Mouse (Mus musculus) kidney, embryonic 15.5 days (tissue): ENCODE measurements around the gene Crybb1. TPM values are rescaled to one million over a fixed set of nuclear protein-coding genes. Genes with fewer than 3 reads are reported as not detected.
A peak's percentile ranks its signal among the peaks of the same experiment; 100 is the strongest.

Experiments
- ATAC-seq: fragments of 200-750 bp; cut with Nextera tagmentation; replicated peaks from 2 replicates; pipeline ENCODE4 v1.8.0; 2017; ENCODE audit warnings: moderate TSS enrichment; ENCODE audit not compliant: low FRiP score
- H3K27ac ChIP-seq: fragments of 300-500 bp; sonication (generic); 2 replicates; pipeline ENCODE4 v1.5.1; 2015; ENCODE audit warnings: mild to moderate bottlenecking, inconsistent platforms
- H3K27me3 ChIP-seq: fragments of 300-500 bp; sonication (generic); 2 replicates; pipeline ENCODE4 v1.6.1; 2015; ENCODE audit warnings: inconsistent platforms
- H3K36me3 ChIP-seq: fragments of 300-500 bp; sonication (generic); 2 replicates; pipeline ENCODE4 v1.6.1; 2015; ENCODE audit warnings: inconsistent platforms
- H3K4me1 ChIP-seq: fragments of 300-500 bp; sonication (generic); 2 replicates; pipeline ENCODE4 v1.6.1; 2015; ENCODE audit warnings: inconsistent platforms
- H3K4me2 ChIP-seq: fragments of 300-500 bp; sonication (generic); 2 replicates; pipeline ENCODE4 v1.6.1; 2015; ENCODE audit warnings: moderate library complexity, mild to moderate bottlenecking, inconsistent platforms
- H3K4me3 ChIP-seq: fragments of 300-500 bp; sonication (generic); replicated peaks from 2 replicates; pipeline ENCODE4 v1.5.1; 2015; ENCODE audit warnings: mild to moderate bottlenecking, inconsistent platforms
- H3K9ac ChIP-seq: fragments of 300-500 bp; sonication (generic); 2 replicates; pipeline ENCODE4 v1.6.1; 2015; ENCODE audit warnings: mild to moderate bottlenecking, inconsistent platforms
- H3K9me3 ChIP-seq: fragments of 300-500 bp; sonication (generic); replicated peaks from 2 replicates; pipeline ENCODE4 v1.6.1; 2016; ENCODE audit warnings: inconsistent platforms
- WGBS: fragments of 180-500 bp; shearing (Covaris S2); methylation state at CpG from one replicate; pipeline ENCODE4 v1.1.7; 2015; ENCODE audit warnings: mixed read lengths; 5-methylcytosine and 5-hydroxymethylcytosine counted together
- polyA plus RNA-seq: library from polyadenylated mRNA; unstranded; fragments of >200 nt; fragmentation: Nextera tagmentation; extraction: Ambion mirVana; gene quantifications from 2 replicates; pipeline ENCODE4 v1.2.1, GENCODE M21; 2015

Crybb1 gene
- polyA plus RNA-seq = 2.1 and 2.4 TPM in 2 replicates

- 56% methylated on average over 3 of the region's 3 CpGs for WGBS
- Histone ChIP-seq H3K27me3 (no peaks in the 10 kb centered on the region), H3K4me2 (no peak within 1 kb of the TSS), H3K9ac (no peak within 1 kb of the TSS), H3K4me1 (peaks cover 48% of the 10 kb centered on the region), H3K4me3 (no peak within 1 kb of the TSS), H3K9me3 (no peaks in the 10 kb centered on the region), H3K36me3 (no peaks in the 10 kb centered on the region), H3K27ac (0 out of 2 replicates have a peak within 1 kb of the TSS, but pooled peaks have one; percentile 28)
- ATAC-seq = no peak
These were observed at the start of gene Crybb1 for GRCm38 (mm10) chr5:112255426-112255825. Crybb1 (plus strand) TSS chr5:112255815.

DNA sequence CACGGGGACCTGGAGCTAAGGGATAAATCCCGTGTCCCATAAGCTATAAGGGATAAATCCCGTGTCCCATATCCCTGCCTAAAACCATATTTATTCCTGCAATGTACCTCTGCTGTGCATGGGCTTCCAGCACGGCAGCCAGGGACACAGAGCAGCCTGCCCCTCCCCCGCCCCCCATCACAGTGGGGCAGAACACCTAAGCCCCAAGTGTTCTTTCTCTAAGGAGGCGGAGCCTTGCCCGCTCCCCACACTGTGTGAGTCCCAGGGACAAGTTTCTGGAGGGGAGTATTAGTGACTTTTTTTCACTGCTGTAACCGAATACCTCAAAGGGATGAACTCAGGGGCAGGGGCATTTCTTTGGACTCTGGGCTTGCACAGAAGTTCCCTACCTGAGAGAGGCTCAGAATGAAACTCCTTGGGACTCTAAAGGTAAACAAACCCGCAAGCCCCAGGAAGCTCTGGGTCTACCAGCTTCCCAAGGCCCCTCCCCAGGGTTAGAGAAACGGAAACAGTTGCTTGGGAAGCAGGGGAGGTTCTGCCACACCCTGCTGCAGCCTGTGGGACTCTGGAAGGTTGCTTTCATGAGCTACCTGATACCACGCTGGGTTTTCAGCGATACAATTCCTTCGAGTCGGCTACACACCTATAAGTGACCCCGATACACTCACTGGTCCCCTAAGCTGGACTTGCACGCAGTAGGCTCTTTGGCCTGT lies 48.9 kb upstream of the Crybb1 start:
- no peaks in the 10 kb centered on the region for H3K36me3 ChIP-seq
- no peak overlapping the region for H3K4me3 ChIP-seq
- H3K4me2 ChIP-seq = peak overlapping the region; percentile 40
- peaks cover 15% of the 10 kb centered on the region for H3K4me1 ChIP-seq
- ATAC-seq = peak; percentile 52
- no peak overlapping the region for H3K27ac ChIP-seq
- peaks cover 4% of the 10 kb centered on the region; the same call in 1 of the 2 replicates for H3K27me3 ChIP-seq
- WGBS = 20% methylated on average over 16 of the region's 16 CpGs
- H3K9me3 ChIP-seq = no peaks in the 10 kb centered on the region
- no peak overlapping the region for H3K9ac ChIP-seq

DNA sequence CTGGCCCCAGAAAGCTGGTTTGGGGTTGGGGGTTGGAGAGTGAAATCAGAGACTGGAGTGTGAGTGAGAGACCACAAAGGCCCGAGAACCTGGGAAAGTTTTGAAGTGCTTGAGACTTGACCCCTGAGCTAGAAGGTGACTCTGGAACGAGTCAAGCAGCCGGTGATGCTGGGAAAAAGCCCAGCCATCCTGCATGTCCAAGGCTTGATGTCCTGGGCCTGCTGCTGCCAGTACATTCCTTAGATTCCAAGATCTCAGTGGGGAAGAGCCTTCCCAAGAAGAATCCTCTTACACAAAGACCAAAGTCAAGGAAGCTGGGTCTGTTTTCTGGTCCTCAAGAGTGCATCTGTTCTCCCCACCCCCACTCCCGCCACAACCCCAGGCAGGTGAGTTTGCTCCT lies 47.3 kb upstream of the Crybb1 start:
- Histone ChIP-seq H3K36me3 (no peaks in the 10 kb centered on the region), H3K9me3 (no peaks in the 10 kb centered on the region), H3K4me3 (no peak overlapping the region), H3K9ac (no peak overlapping the region), H3K4me1 (peaks cover 15% of the 10 kb centered on the region), H3K4me2 (no peak overlapping the region), H3K27me3 (peaks cover 4% of the 10 kb centered on the region; the same call in 1 of the 2 replicates), H3K27ac (no peak overlapping the region)
- 46% methylated on average over 4 of the region's 4 CpGs for WGBS
- no peak for ATAC-seq

DNA sequence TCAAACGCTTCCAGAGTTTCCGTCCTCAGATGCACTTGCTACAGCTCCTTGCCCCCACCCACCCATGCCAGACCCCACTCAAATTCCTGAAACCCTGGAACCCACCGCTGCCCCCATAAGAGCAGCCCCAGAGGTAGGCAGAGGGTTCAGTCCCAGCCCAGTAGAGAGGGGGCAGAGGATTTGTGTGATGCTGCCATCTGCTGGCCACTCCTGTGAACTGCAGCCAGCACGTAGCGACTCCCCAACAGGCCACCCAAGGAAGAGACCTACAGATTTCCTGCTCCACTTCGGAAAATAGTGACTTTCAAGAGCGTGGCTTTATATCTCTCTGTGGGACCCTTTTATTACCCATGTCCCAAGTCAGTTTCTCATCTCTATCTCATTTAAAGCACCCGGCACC lies 45.5 kb upstream of the Crybb1 start:
- 0 out of 2 replicates have a peak, but pooled peaks have one; percentile 26 for ATAC-seq
- Histone ChIP-seq H3K27me3 (peaks cover 4% of the 10 kb centered on the region; the same call in 1 of the 2 replicates), H3K9ac (no peak overlapping the region), H3K4me1 (peaks cover 24% of the 10 kb centered on the region), H3K4me3 (no peak overlapping the region), H3K9me3 (no peaks in the 10 kb centered on the region), H3K27ac (no peak overlapping the region), H3K4me2 (no peak overlapping the region), H3K36me3 (no peaks in the 10 kb centered on the region)
- WGBS = 30% methylated on average over 8 of the region's 8 CpGs

- H3K9me3 ChIP-seq = no peaks in the 10 kb centered on the region
- WGBS = 85% methylated on average over 7 of the region's 7 CpGs
- H3K36me3 ChIP-seq = no peaks in the 10 kb centered on the region
- H3K9ac ChIP-seq = no peak overlapping the region
- H3K27me3 ChIP-seq = peaks cover 5% of the 10 kb centered on the region; the same call in 1 of the 2 replicates
- ATAC-seq = no peak
- no peak overlapping the region for H3K4me3 ChIP-seq
- no peak overlapping the region for H3K27ac ChIP-seq
- H3K4me1 ChIP-seq = peaks cover 28% of the 10 kb centered on the region
- no peak overlapping the region for H3K4me2 ChIP-seq
These were observed 43.7 kb upstream of the Crybb1 start for GRCm38 (mm10) chr5:112211911-112212310.

- Histone ChIP-seq H3K9me3 (no peaks in the 10 kb centered on the region), H3K4me3 (no peak overlapping the region), H3K27me3 (peaks cover 7% of the 10 kb centered on the region; the same call in 1 of the 2 replicates), H3K9ac (no peak overlapping the region), H3K4me2 (no peak overlapping the region), H3K36me3 (no peaks in the 10 kb centered on the region), H3K27ac (no peak overlapping the region), H3K4me1 (peaks cover 30% of the 10 kb centered on the region)
- WGBS = 72% methylated on average over 6 of the region's 6 CpGs
- no peak for ATAC-seq
These were observed 42.8 kb upstream of the Crybb1 start for GRCm38 (mm10) chr5:112212711-112213264.

- no peak for ATAC-seq
These were observed 42.0 kb upstream of the Crybb1 start for GRCm38 (mm10) chr5:112213331-112214240.

DNA sequence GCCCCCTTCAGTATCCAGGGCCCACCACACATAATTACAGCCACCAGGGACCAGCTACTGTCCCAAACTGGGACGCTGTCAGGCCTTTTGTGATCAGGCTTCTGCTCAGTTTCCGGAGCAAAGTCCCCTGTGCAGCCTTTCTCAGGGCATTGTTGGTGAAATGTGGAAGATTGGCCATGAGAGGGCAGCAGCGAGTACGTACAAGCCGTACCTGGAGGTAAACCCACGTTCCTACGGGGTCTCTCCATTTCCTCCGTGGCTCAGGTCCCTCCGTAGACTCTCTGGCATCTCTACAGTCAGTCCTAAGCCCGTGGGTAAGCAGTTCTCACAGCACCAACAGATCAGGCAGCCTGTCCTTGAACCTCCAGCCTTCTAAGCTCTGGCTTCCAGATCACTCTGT lies 41.2 kb upstream of the Crybb1 start:
- ATAC-seq = no peak
- H3K9me3 ChIP-seq = no peaks in the 10 kb centered on the region
- H3K4me1 ChIP-seq = peaks cover 26% of the 10 kb centered on the region
- no peak overlapping the region for H3K4me3 ChIP-seq
- H3K4me2 ChIP-seq = peak overlapping the region; percentile 20; the same call in 1 of the 2 replicates
- H3K27ac ChIP-seq = no peak overlapping the region
- no peak overlapping the region for H3K9ac ChIP-seq
- no peaks in the 10 kb centered on the region for H3K36me3 ChIP-seq
- peaks cover 7% of the 10 kb centered on the region; the same call in 1 of the 2 replicates for H3K27me3 ChIP-seq
- 7% methylated on average over 10 of the region's 10 CpGs for WGBS

More at GRCm38 (mm10) chr5:112213331-112214240, 42.0 kb upstream of the Crybb1 start:
- peaks cover 26% of the 10 kb centered on the region for H3K4me1 ChIP-seq
- no peak overlapping the region for H3K4me2 ChIP-seq
- H3K9me3 ChIP-seq = no peaks in the 10 kb centered on the region
- no peak overlapping the region for H3K4me3 ChIP-seq
- no peak overlapping the region for H3K27ac ChIP-seq
- peaks cover 7% of the 10 kb centered on the region; the same call in 1 of the 2 replicates for H3K27me3 ChIP-seq
- H3K36me3 ChIP-seq = no peaks in the 10 kb centered on the region
- H3K9ac ChIP-seq = no peak overlapping the region
- WGBS = 42% methylated on average over 19 of the region's 19 CpGs

DNA sequence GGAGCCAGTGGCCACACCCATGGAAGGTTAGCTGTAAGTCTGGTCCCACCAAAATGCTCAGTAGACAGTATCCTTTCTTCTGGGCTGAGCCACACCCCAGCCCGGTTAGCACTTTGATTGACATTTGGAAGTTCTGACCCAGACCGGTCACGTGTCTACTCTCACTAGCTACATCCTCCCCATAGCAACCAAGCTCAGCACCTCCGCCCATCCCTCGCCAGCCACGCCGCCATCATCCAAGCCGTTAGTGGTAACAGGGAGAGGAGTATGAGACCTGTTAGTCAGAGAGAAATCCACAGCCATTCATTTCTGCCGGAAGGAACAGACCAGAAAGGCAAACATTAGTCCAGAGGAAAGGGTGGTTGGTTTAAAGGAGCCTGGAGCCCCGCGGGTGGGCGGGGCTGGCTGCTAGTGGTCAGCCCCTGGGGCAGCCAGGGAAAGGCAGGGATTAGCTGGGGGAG lies 40.3 kb upstream of the Crybb1 start:
- peaks cover 7% of the 10 kb centered on the region; the same call in 1 of the 2 replicates for H3K27me3 ChIP-seq
- H3K9ac ChIP-seq = peak overlapping the region; percentile 18; the same call in 1 of the 2 replicates
- ATAC-seq = no peak
- peaks cover 30% of the 10 kb centered on the region for H3K4me1 ChIP-seq
- peak overlapping the region; percentile 49 for H3K4me2 ChIP-seq
- H3K4me3 ChIP-seq = no peak overlapping the region; the same call in 1 of the 2 replicates
- peak overlapping the region; percentile 80 for H3K27ac ChIP-seq
- 24% methylated on average over 12 of the region's 12 CpGs for WGBS
- H3K36me3 ChIP-seq = no peaks in the 10 kb centered on the region
- no peaks in the 10 kb centered on the region for H3K9me3 ChIP-seq

GRCm38 (mm10) chr5:112215801-112216251 lies 39.8 kb upstream of the Crybb1 start:
- H3K9ac ChIP-seq = peak overlapping the region; percentile 18; the same call in 1 of the 2 replicates
- H3K9me3 ChIP-seq = no peaks in the 10 kb centered on the region
- no peaks in the 10 kb centered on the region for H3K36me3 ChIP-seq
- ATAC-seq = no peak
- H3K27ac ChIP-seq = peak overlapping the region; percentile 80
- peak overlapping the region; percentile 49 for H3K4me2 ChIP-seq
- H3K4me1 ChIP-seq = peaks cover 30% of the 10 kb centered on the region
- peaks cover 6% of the 10 kb centered on the region; the same call in 1 of the 2 replicates for H3K27me3 ChIP-seq
- no peak overlapping the region; the same call in 1 of the 2 replicates for H3K4me3 ChIP-seq
- WGBS = 42% methylated on average over 9 of the region's 9 CpGs

DNA sequence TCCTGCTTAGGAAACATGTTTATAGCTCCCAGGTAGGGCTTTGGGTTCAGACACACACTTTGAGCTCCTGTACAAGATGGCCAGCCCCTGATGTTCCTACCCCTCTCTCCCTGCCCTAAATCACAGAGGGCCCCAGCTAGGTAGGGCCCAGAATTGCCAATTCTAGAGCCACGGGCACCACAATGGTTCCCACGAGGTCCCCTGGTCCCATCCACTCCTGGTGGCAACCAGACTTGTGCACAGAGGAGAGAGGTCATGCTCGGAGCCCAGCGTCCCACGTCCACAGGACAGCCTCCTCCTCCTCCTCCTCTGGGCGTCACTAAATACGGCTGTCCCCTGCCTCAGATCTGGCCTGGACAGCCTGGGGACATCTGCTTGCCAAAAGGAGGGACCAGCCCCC lies 39.3 kb upstream of the Crybb1 start:
- Histone ChIP-seq H3K27ac (no peak overlapping the region), H3K9me3 (no peaks in the 10 kb centered on the region), H3K4me3 (no peak overlapping the region), H3K4me2 (no peak overlapping the region), H3K9ac (no peak overlapping the region), H3K27me3 (0 out of 2 replicates have a peak, but pooled peaks cover 3% of the 10 kb centered on the region), H3K36me3 (no peaks in the 10 kb centered on the region), H3K4me1 (peaks cover 30% of the 10 kb centered on the region)
- ATAC-seq = no peak
- 71% methylated on average over 7 of the region's 7 CpGs for WGBS
